Mouse (Mus musculus) lung, embryonic 15.5 days (tissue): ENCODE measurements around the gene Smarcd3. TPM values are rescaled to one million over a fixed set of nuclear protein-coding genes. Genes with fewer than 3 reads are reported as not detected.
"Not testable (repeated sequence)": the region's sequence is repeated elsewhere in the genome, so short reads cannot be mapped to it uniquely, and the experiment has no call there.

Experiments used
- ATAC-seq: fragments of 200-750 bp; cut with Nextera tagmentation; 2 replicates; pipeline ENCODE4 v1.8.0; 2017; ENCODE audit warnings: moderate number of reproducible peaks, borderline replicate concordance; ENCODE audit not compliant: low FRiP score, low TSS enrichment; ENCODE audit errors: extremely low read depth
- H3K27ac ChIP-seq: fragments of 300-500 bp; sonication (generic); 2 replicates; pipeline ENCODE4 v1.5.1; 2015; ENCODE audit warnings: moderate library complexity, mild to moderate bottlenecking, inconsistent platforms
- H3K27me3 ChIP-seq: fragments of 300-500 bp; sonication (generic); 2 replicates; pipeline ENCODE4 v1.6.1; 2015; ENCODE audit warnings: inconsistent platforms
- H3K36me3 ChIP-seq: fragments of 300-500 bp; sonication (generic); 2 replicates; pipeline ENCODE4 v1.6.1; 2015; ENCODE audit warnings: inconsistent platforms
- H3K4me1 ChIP-seq: fragments of 300-500 bp; sonication (generic); 2 replicates; pipeline ENCODE4 v1.6.1; 2015; ENCODE audit warnings: inconsistent platforms
- H3K4me2 ChIP-seq: fragments of 300-500 bp; sonication (generic); 2 replicates; pipeline ENCODE4 v1.6.1; 2015; ENCODE audit warnings: inconsistent platforms, mild to moderate bottlenecking, moderate library complexity
- H3K4me3 ChIP-seq: fragments of 300-500 bp; sonication (generic); 2 replicates; pipeline ENCODE4 v1.5.1; 2015; ENCODE audit warnings: mild to moderate bottlenecking, inconsistent platforms
- H3K9ac ChIP-seq: fragments of 300-500 bp; sonication (generic); 2 replicates; pipeline ENCODE4 v1.6.1; 2015; ENCODE audit warnings: inconsistent platforms
- H3K9me3 ChIP-seq: fragments of 300-500 bp; sonication (generic); 2 replicates; pipeline ENCODE4 v1.6.1; 2016; ENCODE audit warnings: inconsistent platforms
- WGBS: fragments of 180-500 bp; shearing (Covaris S2); methylation state at CpG from one replicate; pipeline ENCODE4 v1.1.7; 2015; 5-methylcytosine and 5-hydroxymethylcytosine counted together
- polyA plus RNA-seq: library from polyadenylated mRNA; unstranded; fragments of >200 nt; fragmentation: Nextera tagmentation; extraction: Ambion mirVana; gene quantifications from 2 replicates; pipeline ENCODE4 v1.2.1, GENCODE M21; 2015

Gene Smarcd3
- polyA plus RNA-seq, 1 experiment from 2014 or later: 29.7 TPM

DNA sequence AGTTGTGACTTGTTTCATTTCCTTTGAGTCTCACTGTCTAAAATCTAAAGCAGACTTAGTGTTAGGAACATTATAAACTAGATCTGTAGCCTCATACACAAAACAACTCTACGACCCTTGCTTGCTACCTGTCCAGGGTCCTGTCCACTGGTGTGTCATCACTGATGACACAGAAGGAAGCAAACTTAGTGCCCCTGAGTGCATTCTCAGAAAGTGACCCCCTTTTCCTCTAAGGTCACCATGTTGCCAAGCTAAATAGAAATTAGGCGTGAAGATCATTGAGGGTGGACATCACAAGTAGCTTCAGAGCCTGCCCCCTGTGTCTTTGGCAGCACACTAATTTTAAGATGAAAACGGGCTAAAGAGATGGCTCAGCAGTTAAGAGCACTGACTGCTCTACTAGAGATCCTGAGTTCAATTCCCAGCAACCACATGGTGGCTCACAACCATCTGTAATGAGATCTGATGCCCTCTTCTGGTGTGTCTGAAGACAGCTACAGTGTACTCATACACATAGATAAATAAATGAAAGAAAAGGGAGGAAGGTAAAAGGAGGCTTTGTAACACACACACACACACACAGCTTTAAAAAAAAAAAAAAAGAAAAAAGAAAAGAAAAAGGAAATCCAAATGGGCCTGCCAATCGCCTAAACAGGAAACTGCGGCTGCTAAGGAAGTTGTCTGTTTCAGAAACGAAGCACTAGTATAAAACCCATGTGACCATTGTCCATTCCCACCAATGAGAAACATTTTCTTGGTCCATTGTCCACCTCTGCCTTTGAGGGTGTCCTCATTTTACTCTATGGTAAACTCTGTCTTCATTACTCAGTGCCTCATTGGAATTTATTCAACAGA lies 45.9 kb downstream of the Smarcd3 start:
- peak overlapping the region; percentile 79 for H3K4me2 ChIP-seq
- peak overlapping the region; percentile 86 for H3K4me3 ChIP-seq
- H3K36me3 ChIP-seq: peaks cover 20% of the 10 kb centered on the region
- H3K9ac ChIP-seq: peak overlapping the region; percentile 56
- 53% methylated on average over 6 of the region's 6 CpGs for WGBS
- no peaks in the 10 kb centered on the region for H3K27me3 ChIP-seq
- H3K27ac ChIP-seq: peak overlapping the region; percentile 87
- H3K4me1 ChIP-seq: peaks cover 21% of the 10 kb centered on the region
- no peaks in the 10 kb centered on the region for H3K9me3 ChIP-seq
- no peak for ATAC-seq

DNA sequence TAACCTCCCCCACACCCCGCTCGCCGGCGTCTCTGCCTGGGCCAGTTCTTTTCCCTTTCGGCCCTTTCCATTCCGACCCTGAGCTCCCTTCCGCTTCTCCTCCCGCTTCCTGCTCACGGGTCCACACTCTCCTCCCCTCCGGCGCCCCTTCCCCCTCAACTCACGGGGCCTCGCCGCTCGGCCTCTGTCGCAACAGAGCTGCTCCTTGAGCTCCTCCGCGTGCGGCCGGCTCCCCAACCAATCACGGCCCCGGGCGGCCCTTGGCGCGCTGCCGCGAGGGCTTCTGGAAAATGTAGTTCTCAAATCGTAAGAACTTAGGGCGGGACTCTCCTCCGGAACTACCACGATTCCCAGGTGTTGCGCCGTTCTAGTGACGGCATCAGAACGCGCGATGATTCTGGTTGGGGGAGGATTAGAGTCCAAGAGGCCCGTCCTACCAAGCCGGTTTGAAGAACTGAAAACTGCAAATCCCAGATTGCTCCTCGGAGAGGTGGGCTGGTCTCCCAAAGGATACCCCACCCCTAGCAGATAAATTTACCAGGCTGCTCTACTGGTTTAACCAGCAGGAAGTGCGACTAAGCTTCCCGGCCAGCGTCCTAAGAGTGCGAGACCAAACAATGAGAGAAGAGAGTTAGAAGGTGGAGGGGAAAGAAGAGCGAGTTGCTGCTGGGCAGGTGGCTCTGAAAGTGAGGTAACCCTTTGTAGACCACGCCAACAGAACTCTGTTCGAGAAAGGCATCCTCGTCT lies 46.9 kb downstream of the Smarcd3 start, which contains the start of gene Abcf2:
Abcf2 (minus strand) TSS at position 285 of the 747 bp plus-strand sequence.
- peak within 1 kb of the TSS; percentile 86 for H3K4me3 ChIP-seq
- WGBS: under 1% methylated on average over 48 of the region's 48 CpGs
- H3K4me2 ChIP-seq: peak within 1 kb of the TSS; percentile 79
- peak within 1 kb of the TSS; percentile 82 for H3K9ac ChIP-seq
- peaks cover 21% of the 10 kb centered on the region for H3K4me1 ChIP-seq
- peak; percentile 96 for ATAC-seq
- peaks cover 28% of the 10 kb centered on the region for H3K36me3 ChIP-seq
- H3K27ac ChIP-seq: peak within 1 kb of the TSS; percentile 87
- H3K9me3 ChIP-seq: no peaks in the 10 kb centered on the region
- H3K27me3 ChIP-seq: no peaks in the 10 kb centered on the region

DNA sequence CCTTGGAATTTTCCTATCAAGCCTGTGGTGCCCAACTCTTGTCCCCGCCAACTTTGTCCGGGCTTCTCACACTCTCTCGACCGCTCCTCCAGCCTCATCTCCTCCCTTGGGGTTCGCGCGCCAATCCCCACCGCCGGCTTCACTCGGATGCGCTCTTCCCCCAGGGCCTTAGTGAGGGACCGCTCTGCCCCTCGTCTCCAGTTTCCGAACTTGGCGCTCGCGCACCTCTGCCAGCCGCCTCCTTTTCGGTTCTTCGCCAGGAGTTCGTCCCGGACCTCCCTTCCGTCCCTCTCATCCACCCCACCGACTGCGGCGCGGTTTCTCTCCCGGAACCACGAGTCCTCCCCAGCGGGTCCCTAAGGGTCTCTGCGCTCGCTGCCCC lies 47.4 kb downstream of the Smarcd3 start:
- Histone ChIP-seq H3K9me3 (no peaks in the 10 kb centered on the region), H3K27ac (peak overlapping the region; percentile 87), H3K9ac (peak overlapping the region; percentile 82), H3K4me2 (peak overlapping the region; percentile 79), H3K27me3 (no peaks in the 10 kb centered on the region), H3K36me3 (peaks cover 34% of the 10 kb centered on the region), H3K4me3 (peak overlapping the region; percentile 86), H3K4me1 (peaks cover 21% of the 10 kb centered on the region)
- ATAC-seq: peak; percentile 28
- 0% methylated on average over 32 of the region's 32 CpGs for WGBS

DNA sequence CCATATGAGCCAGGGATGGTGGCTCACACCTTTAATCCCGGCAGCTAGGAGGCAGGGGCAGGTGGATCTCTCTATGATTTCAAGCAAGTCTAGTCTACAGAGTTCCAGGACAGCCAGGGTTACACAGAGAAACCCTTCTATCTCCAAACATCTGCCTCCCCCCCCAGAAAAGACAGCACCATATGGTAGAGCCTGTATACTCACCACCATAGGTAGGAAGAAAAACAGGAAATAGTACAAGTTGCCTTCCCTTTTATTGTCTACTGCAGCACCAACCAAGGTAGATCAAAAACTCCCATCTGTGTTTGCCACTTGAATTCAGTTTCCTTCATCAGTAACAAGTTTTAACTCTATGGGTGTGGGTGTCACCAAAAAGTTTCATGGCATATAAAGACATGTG lies 48.3 kb downstream of the Smarcd3 start:
- WGBS: 81% methylated on average over 1 of the region's 1 CpGs
- Histone ChIP-seq H3K4me3 (peak overlapping the region; percentile 86), H3K4me1 (peaks cover 21% of the 10 kb centered on the region), H3K9me3 (no peaks in the 10 kb centered on the region), H3K9ac (peak overlapping the region; percentile 82; the same call in 1 of the 2 replicates), H3K27me3 (no peaks in the 10 kb centered on the region), H3K27ac (no peak overlapping the region), H3K4me2 (peak overlapping the region; percentile 79), H3K36me3 (peaks cover 43% of the 10 kb centered on the region)
- no peak for ATAC-seq

DNA sequence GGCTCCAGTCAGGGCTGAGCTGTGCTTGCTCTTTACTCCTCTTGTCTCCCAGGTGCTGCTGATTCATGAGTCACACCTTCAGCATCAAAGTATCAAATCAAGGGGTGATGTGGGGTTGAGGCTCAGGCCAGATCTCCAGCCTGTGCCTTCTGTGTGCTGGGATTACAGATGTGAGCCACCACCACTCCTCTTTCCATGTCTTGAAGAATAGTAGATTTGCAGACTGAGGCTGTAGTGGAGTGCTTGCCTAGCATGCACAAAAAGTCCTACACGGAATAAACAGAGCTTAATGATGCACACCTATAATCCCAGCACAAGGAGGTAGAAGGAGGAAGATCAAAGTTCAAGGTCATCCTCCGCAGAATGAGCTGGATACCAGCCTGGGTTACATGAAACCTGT lies 67.5 kb downstream of the Smarcd3 start, which contains the start of gene 4931409K22Rik:
4931409K22Rik (minus strand) TSS at position 101 of the 400 bp plus-strand sequence.
- Histone ChIP-seq H3K4me2 (no peak within 1 kb of the TSS), H3K9ac (no peak within 1 kb of the TSS), H3K36me3 (no peaks in the 10 kb centered on the region), H3K9me3 (no peaks in the 10 kb centered on the region), H3K4me3 (no peak within 1 kb of the TSS), H3K27ac (no peak within 1 kb of the TSS), H3K4me1 (no peaks in the 10 kb centered on the region), H3K27me3 (no peaks in the 10 kb centered on the region)
- no peak for ATAC-seq
- WGBS: 64% methylated on average over 2 of the region's 2 CpGs

DNA sequence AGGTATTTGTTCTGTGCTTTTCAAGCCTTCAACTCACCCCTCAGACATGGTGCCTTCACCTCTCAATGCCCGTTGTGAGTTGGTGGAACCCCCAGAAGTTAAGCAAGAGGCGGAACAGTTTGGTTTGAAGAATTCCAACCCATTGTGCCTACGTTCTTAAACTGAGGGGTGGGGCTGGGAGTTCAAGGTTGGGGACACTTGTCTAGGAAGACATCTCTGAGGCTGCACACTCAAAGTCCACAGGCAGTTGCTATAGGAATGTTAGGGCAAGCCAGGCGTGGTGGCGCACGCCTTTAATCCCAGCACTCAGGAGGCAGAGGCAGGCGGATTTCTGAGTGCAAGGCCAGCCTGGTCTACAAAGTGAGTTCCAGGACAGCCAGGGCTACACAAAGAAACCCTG lies 68.9 kb downstream of the Smarcd3 start:
- H3K4me3 ChIP-seq, H3K9ac ChIP-seq, H3K36me3 ChIP-seq, H3K9me3 ChIP-seq, H3K27me3 ChIP-seq, H3K27ac ChIP-seq, ATAC-seq, H3K4me2 ChIP-seq: not testable (repeated sequence)
- H3K4me1 ChIP-seq: peaks cover 11% of the 10 kb centered on the region
- WGBS: 86% methylated on average over 7 of the region's 7 CpGs

DNA sequence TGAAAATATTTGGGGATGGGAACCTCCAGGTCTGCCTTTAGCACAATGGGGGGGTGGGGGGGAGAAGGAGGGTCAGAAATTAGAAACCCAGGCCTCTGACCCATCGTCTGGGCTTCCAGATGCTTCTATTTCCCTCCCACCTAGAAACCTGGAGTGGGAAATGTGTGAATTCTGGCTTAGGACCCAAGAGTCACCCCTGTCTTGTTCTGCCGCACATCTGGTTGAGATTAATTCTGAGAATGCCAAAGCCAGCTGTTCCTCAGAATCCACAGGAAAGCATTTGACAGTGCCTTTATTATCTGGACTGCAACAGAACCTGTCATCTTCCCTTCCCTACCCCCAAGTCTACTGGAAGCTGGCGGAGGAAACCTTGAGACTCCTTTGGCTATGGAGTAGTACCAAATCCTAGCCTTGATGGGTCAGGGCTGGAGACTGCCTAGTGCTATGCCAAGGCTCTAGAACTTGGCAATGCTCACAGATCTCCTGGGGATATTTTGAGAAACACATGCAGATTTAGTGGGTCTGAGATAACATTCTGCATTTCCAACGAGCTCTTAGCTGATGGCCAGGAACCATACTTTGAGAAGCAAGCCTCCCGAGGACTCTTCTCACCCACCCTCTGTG lies 70.5 kb downstream of the Smarcd3 start:
- no peak for ATAC-seq
- no peak overlapping the region for H3K4me3 ChIP-seq
- no peaks in the 10 kb centered on the region for H3K9me3 ChIP-seq

DNA sequence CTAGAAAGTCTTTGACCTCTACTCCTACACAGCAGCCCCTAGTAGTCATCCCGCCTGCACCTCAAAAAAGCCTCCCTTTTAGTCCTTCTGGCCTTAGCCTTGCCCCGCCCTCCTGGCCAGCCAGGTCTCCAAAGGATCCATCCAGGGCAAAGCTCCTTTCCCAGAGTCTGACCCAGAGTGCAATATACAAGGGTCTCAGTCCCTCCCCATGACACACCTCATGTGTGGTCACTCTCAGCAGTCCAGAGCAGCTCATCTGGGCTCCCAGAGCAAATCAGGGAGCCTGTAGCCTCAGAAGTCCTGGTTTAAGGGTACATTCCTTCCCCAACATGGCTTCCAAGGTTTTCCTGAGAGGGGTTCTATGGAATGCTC lies 72.9 kb downstream of the Smarcd3 start:
- WGBS: 52% methylated on average over 2 of the region's 2 CpGs
- no peak overlapping the region for H3K9ac ChIP-seq
- H3K4me3 ChIP-seq: no peak overlapping the region

More for the DNA sequence above, 70.5 kb downstream of the Smarcd3 start:
- no peaks in the 10 kb centered on the region for H3K27me3 ChIP-seq
- no peaks in the 10 kb centered on the region for H3K36me3 ChIP-seq
- no peak overlapping the region for H3K9ac ChIP-seq
- peaks cover 11% of the 10 kb centered on the region for H3K4me1 ChIP-seq
- H3K4me2 ChIP-seq: no peak overlapping the region
- WGBS: 51% methylated on average over 5 of the region's 5 CpGs
- H3K27ac ChIP-seq: no peak overlapping the region

DNA sequence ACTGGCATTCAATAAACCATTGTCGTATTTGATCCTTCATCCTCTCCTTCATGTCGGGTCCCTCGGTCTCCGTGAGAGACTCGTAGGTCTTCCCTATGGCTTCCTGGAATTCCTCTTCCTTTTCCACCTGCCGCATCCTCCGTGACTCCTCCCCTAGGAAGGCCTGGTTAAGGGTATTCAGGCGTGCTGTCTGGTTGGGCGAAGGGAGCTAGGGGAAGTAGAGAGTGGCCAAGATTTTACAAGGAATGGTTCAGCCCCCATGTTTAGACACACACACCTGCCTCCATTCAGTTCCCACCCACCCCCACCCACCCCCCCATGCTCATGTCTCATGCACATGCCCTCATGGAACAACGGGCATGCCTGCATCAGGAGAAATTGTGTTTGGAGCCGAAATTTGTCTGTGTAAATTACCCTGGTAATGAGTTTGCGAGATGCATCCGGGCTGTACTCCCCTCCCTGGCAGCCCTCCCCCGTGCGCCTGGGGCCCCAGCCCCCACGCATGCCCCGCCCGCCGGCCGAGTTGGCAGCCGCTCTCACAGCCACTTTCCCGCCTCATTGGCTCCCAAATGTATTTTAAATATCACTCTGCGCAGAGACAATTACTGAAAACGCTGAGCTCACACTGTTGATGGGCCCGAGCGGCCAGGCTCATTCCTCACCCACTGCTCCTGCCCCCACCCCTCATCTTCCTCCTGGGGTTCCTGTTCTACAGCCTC lies 73.5 kb downstream of the Smarcd3 start:
- Histone ChIP-seq H3K4me3 (no peak overlapping the region), H3K4me1 (peaks cover 11% of the 10 kb centered on the region), H3K4me2 (peak overlapping the region; percentile 44), H3K27me3 (no peaks in the 10 kb centered on the region), H3K9ac (no peak overlapping the region), H3K27ac (no peak overlapping the region), H3K36me3 (no peaks in the 10 kb centered on the region), H3K9me3 (no peaks in the 10 kb centered on the region)
- ATAC-seq: peak; percentile 62; the same call in 1 of the 2 replicates
- 25% methylated on average over 26 of the region's 26 CpGs for WGBS

More for the DNA sequence above, 72.9 kb downstream of the Smarcd3 start:
- Histone ChIP-seq H3K27ac (no peak overlapping the region), H3K27me3 (no peaks in the 10 kb centered on the region), H3K9me3 (no peaks in the 10 kb centered on the region), H3K4me1 (peaks cover 11% of the 10 kb centered on the region), H3K4me2 (peak overlapping the region; percentile 44), H3K36me3 (no peaks in the 10 kb centered on the region)
- ATAC-seq: peak; percentile 33; the same call in 1 of the 2 replicates

DNA sequence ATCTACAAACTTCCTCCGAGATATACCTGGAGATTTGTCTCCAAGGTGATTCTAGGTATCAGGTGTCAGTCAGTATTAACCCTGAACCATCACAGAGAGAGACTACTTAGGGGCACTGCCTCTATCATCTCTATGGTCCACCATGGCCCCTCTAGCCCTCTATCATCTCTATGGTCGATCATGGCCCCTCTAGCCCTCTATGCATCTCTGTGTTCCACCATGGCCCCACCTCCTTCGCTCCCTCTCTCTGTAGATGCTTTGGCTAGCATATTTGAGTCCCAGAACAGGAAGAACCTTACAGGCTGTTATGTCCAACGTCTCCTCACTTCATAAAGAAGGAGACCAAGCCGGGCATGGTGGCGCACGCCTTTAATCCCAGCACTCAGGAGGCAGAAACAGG lies 81.6 kb downstream of the Smarcd3 start:
- Histone ChIP-seq H3K4me2 (no peak overlapping the region), H3K9ac (no peak overlapping the region), H3K27ac (no peak overlapping the region), H3K27me3 (peaks cover 4% of the 10 kb centered on the region; the same call in 1 of the 2 replicates), H3K4me1 (peaks cover 16% of the 10 kb centered on the region), H3K36me3 (no peaks in the 10 kb centered on the region), H3K9me3 (no peaks in the 10 kb centered on the region), H3K4me3 (no peak overlapping the region)
- ATAC-seq: no peak
- WGBS: 85% methylated on average over 7 of the region's 7 CpGs

DNA sequence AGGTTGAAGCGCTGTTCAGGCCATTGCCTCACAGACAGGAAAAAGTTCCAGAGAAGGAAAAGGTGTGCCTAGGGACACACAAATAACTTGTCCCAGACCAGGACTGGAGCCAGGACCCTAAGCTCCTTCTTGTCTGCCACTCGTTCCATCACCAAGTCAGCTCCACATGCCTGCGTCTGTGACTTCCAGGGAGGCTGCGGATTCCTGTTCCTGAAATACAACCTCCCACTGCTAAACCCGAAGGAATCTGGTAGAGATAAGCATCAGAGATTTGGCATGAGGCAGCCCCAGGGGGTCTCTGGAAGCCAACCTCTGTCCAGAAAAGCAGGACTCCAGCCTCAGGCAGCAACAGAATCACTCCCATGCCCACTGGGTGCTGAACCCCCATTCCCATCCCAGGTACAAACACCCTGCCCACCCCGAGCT lies 83.1 kb downstream of the Smarcd3 start:
- Histone ChIP-seq H3K27ac (0 out of 2 replicates have a peak overlapping the region, but pooled peaks have one; percentile 4), H3K4me3 (0 out of 2 replicates have a peak overlapping the region, but pooled peaks have one; percentile 6), H3K9ac (no peak overlapping the region), H3K4me2 (peak overlapping the region; percentile 45), H3K9me3 (no peaks in the 10 kb centered on the region), H3K36me3 (no peaks in the 10 kb centered on the region), H3K27me3 (peaks cover 8% of the 10 kb centered on the region), H3K4me1 (peaks cover 16% of the 10 kb centered on the region)
- no peak for ATAC-seq
- 5% methylated on average over 6 of the region's 6 CpGs for WGBS
